Mouse (Mus musculus): Measurements from ENCODE around the gene Clca4a. TPM values are rescaled to one million over a fixed set of nuclear protein-coding genes. Genes with fewer than 3 reads are reported as not detected.

The Clca4a gene
- total and polyA plus RNA-seq, 3 experiments = not detected

DNA sequence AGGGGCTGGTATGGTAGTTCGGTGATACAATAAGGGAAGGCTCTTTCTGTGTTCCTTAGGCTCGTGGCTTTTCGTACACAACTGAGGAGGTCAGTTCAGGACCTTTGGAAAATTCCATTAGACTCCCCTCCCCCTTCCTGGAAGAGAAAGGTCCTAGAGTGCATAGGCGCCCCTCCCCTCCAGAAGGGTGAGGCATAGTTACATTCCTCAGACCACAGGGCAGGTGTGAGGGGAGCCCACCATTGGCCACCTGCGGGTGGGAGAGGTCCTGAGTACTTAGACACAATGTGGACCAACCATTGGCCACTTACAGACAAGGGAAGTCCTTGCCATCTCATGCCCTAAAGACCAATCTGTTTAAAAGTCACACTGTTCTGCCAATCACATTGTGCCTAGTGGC is 11.0 kb upstream of the Clca4a start:
- H3K9me3 ChIP-seq (replicated peaks) = no peaks in the 10 kb centered on the region
- ATAC-seq (ENCODE audit: extremely low read depth, insufficient number of reproducible peaks, low FRiP score, poor library complexity, severe bottlenecking) (no peak), DNase-seq (ENCODE audit: low spot score) (no peak)
- no peaks in the 10 kb centered on the region for H3K36me3 ChIP-seq (replicated peaks)
- no peak overlapping the region for H3K4me3 ChIP-seq (ENCODE audit: low read depth, low read length)
- H3K4me1 ChIP-seq (ENCODE audit: insufficient read depth, low read depth, low read length) = peaks cover 2% of the 10 kb centered on the region; the same call in 1 of the 2 replicates
- H3K27me3 ChIP-seq (ENCODE audit: insufficient read depth, low read length) = no peaks in the 10 kb centered on the region
- TF ChIP-seq TAL1 (conservative IDR thresholded peaks at IDR 0.05; ENCODE audit: low read depth, low read length) = no peak
- no peak for TF ChIP-seq CTCF (IDR thresholded peaks at IDR 0.05; ENCODE audit: low read depth, low read length)
- TF ChIP-seq GATA2 (IDR thresholded peaks at IDR 0.05; ENCODE audit: borderline replicate concordance, low read depth, low read length) = no peak
- TF ChIP-seq GATA1 (IDR thresholded peaks at IDR 0.05; ENCODE audit: borderline replicate concordance, low read length) = no peak
- no peak for TF ChIP-seq POLR2AphosphoS5 (IDR thresholded peaks at IDR 0.05; ENCODE audit: insufficient replicate concordance, low read depth, low read length)

DNA sequence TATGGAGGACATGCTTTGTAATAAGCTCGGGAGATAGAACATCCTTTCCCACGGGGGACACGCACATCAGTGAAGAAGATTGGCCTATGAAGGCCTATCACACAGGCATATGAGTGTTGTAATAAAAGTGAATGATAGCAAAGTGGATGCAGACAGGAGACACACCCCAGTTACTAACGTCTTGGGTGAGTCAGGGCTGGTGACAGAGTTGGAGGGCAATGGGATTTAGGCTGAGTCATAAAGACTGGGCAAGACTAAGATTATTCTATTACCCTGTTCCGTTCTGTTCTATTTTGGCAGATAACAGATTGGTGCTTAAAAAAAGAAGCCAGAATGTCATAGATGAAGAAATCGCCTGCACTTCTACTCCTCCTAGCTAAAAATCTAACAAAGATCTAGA is 5.7 kb upstream of the Clca4a start:
- no peak overlapping the region for H3K4me3 ChIP-seq (ENCODE audit: low read depth, low read length)
- H3K9me3 ChIP-seq (replicated peaks) = no peaks in the 10 kb centered on the region
- H3K4me1 ChIP-seq (ENCODE audit: insufficient read depth, low read depth, low read length) = peaks cover 2% of the 10 kb centered on the region; the same call in 1 of the 2 replicates
- no peaks in the 10 kb centered on the region for H3K36me3 ChIP-seq (replicated peaks)
- H3K27me3 ChIP-seq (ENCODE audit: insufficient read depth, low read length) = peaks cover 4% of the 10 kb centered on the region; the same call in 1 of the 2 replicates
- DNase-seq (ENCODE audit: low spot score) = no peak
- no peak for TF ChIP-seq GATA2 (IDR thresholded peaks at IDR 0.05; ENCODE audit: borderline replicate concordance, low read depth, low read length)
- TF ChIP-seq CTCF (IDR thresholded peaks at IDR 0.05; ENCODE audit: low read depth, low read length) = no peak
- no peak for TF ChIP-seq GATA1 (IDR thresholded peaks at IDR 0.05; ENCODE audit: borderline replicate concordance, low read length)
- TF ChIP-seq POLR2AphosphoS5 (IDR thresholded peaks at IDR 0.05; ENCODE audit: insufficient replicate concordance, low read depth, low read length) = no peak
- TF ChIP-seq TAL1 (conservative IDR thresholded peaks at IDR 0.05; ENCODE audit: low read depth, low read length) = no peak
- ATAC-seq (ENCODE audit: extremely low read depth, insufficient number of reproducible peaks, low FRiP score, poor library complexity, severe bottlenecking) = no peak

DNA sequence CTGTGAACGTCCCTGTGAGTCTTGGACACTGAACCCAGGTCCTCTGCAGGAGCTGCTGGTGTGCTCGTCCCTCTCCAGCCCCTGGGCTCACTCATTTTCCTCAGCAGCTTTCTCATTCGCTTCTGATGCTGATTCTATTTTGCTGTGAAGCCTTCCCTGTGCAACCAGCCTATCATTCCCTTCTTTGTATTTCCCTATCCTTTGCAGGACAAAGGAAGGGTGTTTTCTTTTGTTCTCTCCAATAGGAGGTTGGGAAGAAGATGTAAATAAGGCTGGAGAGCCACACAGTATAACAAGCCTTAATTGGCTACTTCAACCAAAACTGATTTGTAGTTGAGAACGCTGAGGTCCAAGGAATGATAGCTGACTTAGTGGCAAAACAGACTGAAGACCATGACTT is 2.8 kb upstream of the Clca4a start:
- TF ChIP-seq GATA2 (IDR thresholded peaks at IDR 0.05; ENCODE audit: borderline replicate concordance, low read depth, low read length) (no peak), POLR2AphosphoS5 (IDR thresholded peaks at IDR 0.05; ENCODE audit: insufficient replicate concordance, low read depth, low read length) (no peak), GATA1 (IDR thresholded peaks at IDR 0.05; ENCODE audit: borderline replicate concordance, low read length) (no peak), CTCF (IDR thresholded peaks at IDR 0.05; ENCODE audit: low read depth, low read length) (no peak), TAL1 (conservative IDR thresholded peaks at IDR 0.05; ENCODE audit: low read depth, low read length) (no peak)
- no peaks in the 10 kb centered on the region for H3K9me3 ChIP-seq (replicated peaks)
- peaks cover 4% of the 10 kb centered on the region; the same call in 1 of the 2 replicates for H3K27me3 ChIP-seq (ENCODE audit: insufficient read depth, low read length)
- H3K4me1 ChIP-seq (ENCODE audit: insufficient read depth, low read depth, low read length) = peaks cover under 1% of the 10 kb centered on the region; the same call in 1 of the 2 replicates
- ATAC-seq (ENCODE audit: extremely low read depth, insufficient number of reproducible peaks, low FRiP score, poor library complexity, severe bottlenecking) (no peak), DNase-seq (ENCODE audit: low spot score) (no peak)
- H3K4me3 ChIP-seq (ENCODE audit: low read depth, low read length) = no peak overlapping the region
- H3K36me3 ChIP-seq (replicated peaks) = no peaks in the 10 kb centered on the region

DNA sequence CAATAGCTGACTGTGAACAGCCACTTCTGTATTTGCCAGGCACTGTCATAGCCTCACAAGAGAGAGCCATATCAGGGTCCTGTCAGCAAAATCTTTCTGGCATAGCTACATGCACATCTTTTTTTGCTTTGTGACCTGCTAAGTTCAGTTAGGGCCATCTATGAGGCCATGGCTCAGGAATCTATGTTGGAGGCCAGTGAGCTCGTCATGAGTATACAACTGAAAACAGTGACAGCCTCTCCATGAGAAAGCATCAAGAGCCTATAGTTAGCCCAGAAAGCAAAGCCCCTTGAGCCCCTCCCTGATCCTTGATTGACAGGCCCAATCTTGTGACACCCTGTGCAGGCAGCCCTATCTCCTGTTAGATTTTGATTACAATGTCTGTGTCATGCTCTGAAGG is 1.2 kb upstream of the Clca4a start:
- no peak for TF ChIP-seq TAL1 (conservative IDR thresholded peaks at IDR 0.05; ENCODE audit: low read depth, low read length)
- TF ChIP-seq CTCF (IDR thresholded peaks at IDR 0.05; ENCODE audit: low read depth, low read length) = no peak
- no peak for TF ChIP-seq POLR2AphosphoS5 (IDR thresholded peaks at IDR 0.05; ENCODE audit: insufficient replicate concordance, low read depth, low read length)
- no peak for TF ChIP-seq GATA1 (IDR thresholded peaks at IDR 0.05; ENCODE audit: borderline replicate concordance, low read length)
- TF ChIP-seq GATA2 (IDR thresholded peaks at IDR 0.05; ENCODE audit: borderline replicate concordance, low read depth, low read length) = no peak
- Histone ChIP-seq H3K4me1 (ENCODE audit: insufficient read depth, low read depth, low read length) (no peaks in the 10 kb centered on the region), H3K9me3 (replicated peaks) (no peaks in the 10 kb centered on the region), H3K4me3 (ENCODE audit: low read depth, low read length) (no peak overlapping the region), H3K36me3 (replicated peaks) (no peaks in the 10 kb centered on the region), H3K27me3 (ENCODE audit: insufficient read depth, low read length) (peaks cover 4% of the 10 kb centered on the region; the same call in 1 of the 2 replicates)
- no peak for DNase-seq (ENCODE audit: low spot score)
- ATAC-seq (ENCODE audit: extremely low read depth, insufficient number of reproducible peaks, low FRiP score, poor library complexity, severe bottlenecking) = no peak

DNA sequence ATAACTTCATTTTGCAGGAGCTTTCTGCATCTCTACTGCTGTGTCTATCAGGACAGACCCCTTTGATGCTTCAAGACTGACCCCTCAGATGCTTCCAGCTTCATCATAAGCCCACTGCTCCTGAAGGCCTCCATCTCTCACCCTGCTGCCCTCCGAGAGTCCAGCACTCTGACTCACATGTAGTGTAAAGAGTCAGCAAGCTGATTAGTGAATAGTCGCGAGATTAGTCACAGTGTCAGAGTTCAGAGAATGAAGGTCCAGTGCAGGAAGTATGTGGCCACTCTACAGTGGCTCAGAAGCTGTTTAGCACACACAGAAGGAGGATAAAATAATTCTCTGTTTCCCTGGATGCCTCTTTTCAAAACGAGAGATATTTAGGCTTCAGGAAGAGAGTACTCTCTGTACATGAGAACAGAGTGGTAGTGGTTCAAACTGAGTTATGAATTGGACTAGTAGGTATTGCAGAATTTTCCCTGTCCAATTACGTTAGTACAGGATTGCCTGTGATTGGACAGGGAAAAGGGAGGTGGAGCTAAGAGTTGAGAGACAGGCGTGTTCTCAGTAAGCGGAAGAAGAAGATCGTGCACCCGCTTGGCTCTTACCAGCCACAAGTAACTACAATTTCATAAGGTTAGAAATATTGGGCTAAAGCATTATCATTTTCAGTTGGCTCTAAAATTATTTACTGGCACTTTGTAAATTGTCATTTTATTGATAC is 3.1 kb downstream of the Clca4a start:
- no peaks in the 10 kb centered on the region for H3K36me3 ChIP-seq (replicated peaks)
- ATAC-seq (ENCODE audit: extremely low read depth, insufficient number of reproducible peaks, low FRiP score, poor library complexity, severe bottlenecking) (no peak), DNase-seq (ENCODE audit: low spot score) (no peak)

DNA sequence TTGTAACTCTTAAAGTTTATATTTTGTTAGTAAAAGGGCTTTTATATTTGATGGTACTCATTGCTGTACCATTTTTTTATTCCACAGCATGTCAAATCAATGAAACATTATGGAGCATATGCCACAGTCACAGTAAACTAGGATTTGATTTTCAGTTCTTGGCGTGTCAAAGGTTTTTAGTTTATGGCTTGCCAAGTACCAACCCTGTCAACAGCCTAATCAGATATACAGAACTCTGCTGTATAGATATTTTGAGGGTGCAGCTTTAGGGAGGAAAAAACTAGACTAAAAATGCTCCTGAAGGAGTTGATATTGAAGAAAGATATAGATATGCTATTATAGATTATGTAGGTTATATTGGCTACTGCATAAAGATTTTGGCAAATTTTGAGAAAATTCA is 5.1 kb downstream of the Clca4a start:
- Histone ChIP-seq H3K4me1 (ENCODE audit: insufficient read depth, low read depth, low read length) (no peaks in the 10 kb centered on the region), H3K36me3 (replicated peaks) (no peaks in the 10 kb centered on the region), H3K4me3 (ENCODE audit: low read depth, low read length) (no peak overlapping the region), H3K27me3 (ENCODE audit: insufficient read depth, low read length) (no peaks in the 10 kb centered on the region), H3K9me3 (replicated peaks) (no peaks in the 10 kb centered on the region)
- no peak for TF ChIP-seq GATA1 (IDR thresholded peaks at IDR 0.05; ENCODE audit: borderline replicate concordance, low read length)
- TF ChIP-seq CTCF (IDR thresholded peaks at IDR 0.05; ENCODE audit: low read depth, low read length) = no peak
- no peak for TF ChIP-seq TAL1 (conservative IDR thresholded peaks at IDR 0.05; ENCODE audit: low read depth, low read length)
- TF ChIP-seq GATA2 (IDR thresholded peaks at IDR 0.05; ENCODE audit: borderline replicate concordance, low read depth, low read length) = no peak
- DNase-seq (ENCODE audit: low spot score) (no peak), ATAC-seq (ENCODE audit: extremely low read depth, insufficient number of reproducible peaks, low FRiP score, poor library complexity, severe bottlenecking) (no peak)

More for the DNA sequence above, 3.1 kb downstream of the Clca4a start:
- Histone ChIP-seq H3K27me3 (ENCODE audit: insufficient read depth, low read length) (no peaks in the 10 kb centered on the region), H3K9me3 (replicated peaks) (no peaks in the 10 kb centered on the region), H3K4me3 (ENCODE audit: low read depth, low read length) (no peak overlapping the region), H3K4me1 (ENCODE audit: insufficient read depth, low read depth, low read length) (no peaks in the 10 kb centered on the region)
- no peak for TF ChIP-seq GATA2 (IDR thresholded peaks at IDR 0.05; ENCODE audit: borderline replicate concordance, low read depth, low read length)
- TF ChIP-seq GATA1 (IDR thresholded peaks at IDR 0.05; ENCODE audit: borderline replicate concordance, low read length) = no peak
- no peak for TF ChIP-seq POLR2AphosphoS5 (IDR thresholded peaks at IDR 0.05; ENCODE audit: insufficient replicate concordance, low read depth, low read length)
- TF ChIP-seq TAL1 (conservative IDR thresholded peaks at IDR 0.05; ENCODE audit: low read depth, low read length) = no peak
- no peak for TF ChIP-seq CTCF (IDR thresholded peaks at IDR 0.05; ENCODE audit: low read depth, low read length)

Data from G1E (cell line).